Mouse (Mus musculus) liver, adult 2 months (tissue): ENCODE measurements around the gene Cpn2.

ENCODE experiments used
- CTCF ChIP-seq: fragments of 200-500 bp; IDR thresholded peaks from 2 replicates; pipeline ENCODE4 v1.5.1; 2011; ENCODE audit warnings: low read depth, low read length, control low read depth
- POLR2A ChIP-seq: fragments of 200-500 bp; IDR thresholded peaks from 2 replicates; pipeline ENCODE4 v1.6.1; 2011; ENCODE audit warnings: low read length, control low read depth; ENCODE audit not compliant: insufficient read depth; ENCODE audit errors: extremely low read depth

DNA sequence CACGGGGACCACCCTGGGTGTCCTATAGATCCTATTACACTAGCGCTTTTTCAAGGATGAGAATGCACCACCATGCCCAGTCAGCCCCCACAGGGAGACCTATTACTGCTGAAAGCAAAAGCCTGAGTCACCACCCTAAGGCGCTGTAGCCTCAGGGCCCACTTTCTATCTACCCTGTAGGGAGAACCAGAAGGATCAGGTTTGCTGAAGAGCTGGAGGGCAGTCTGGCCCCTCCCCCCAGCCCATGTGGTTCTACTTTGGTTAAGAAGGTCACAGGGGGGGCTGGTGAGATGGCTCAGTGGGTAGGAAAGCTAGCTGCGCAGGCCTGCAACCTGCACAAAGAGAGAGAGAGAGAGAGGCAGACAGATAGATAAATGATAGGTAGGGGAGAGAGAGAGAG, 18.4 kb upstream of the Cpn2 start:
- TF ChIP-seq CTCF (no peak), POLR2A (no peak)
